Mouse (Mus musculus) hindbrain, embryonic 11.5 days (tissue): Measurements from ENCODE around the gene Kcne2. TPM values are rescaled to one million over a fixed set of nuclear protein-coding genes. Genes with fewer than 3 reads are reported as not detected.

Experiments used
- ATAC-seq: fragments of 200-750 bp; cut with Nextera tagmentation; 2 replicates; pipeline ENCODE4 v1.8.0; 2017; ENCODE audit warnings: mild to moderate bottlenecking, moderate TSS enrichment, moderate library complexity; ENCODE audit not compliant: low FRiP score
- DNase-seq: peaks from one replicate; pipeline ENCODE4 v3.0.0-alpha.2; 2015; ENCODE audit warnings: low spot score
- H3K27ac ChIP-seq: fragments of 300-500 bp; sonication (generic); 2 replicates; pipeline ENCODE4 v1.5.1; 2014; ENCODE audit warnings: mild to moderate bottlenecking, low read depth, low read length
- H3K27me3 ChIP-seq: fragments of 300-500 bp; sonication (generic); 2 replicates; pipeline ENCODE4 v1.6.1; 2014; ENCODE audit warnings: mild to moderate bottlenecking, low read length, moderate library complexity, mixed read lengths; ENCODE audit not compliant: control insufficient read depth, insufficient read depth
- H3K36me3 ChIP-seq: fragments of 300-500 bp; sonication (generic); 2 replicates; pipeline ENCODE4 v1.6.1; 2014; ENCODE audit warnings: mild to moderate bottlenecking, low read length, moderate library complexity, mixed read lengths; ENCODE audit not compliant: control insufficient read depth, insufficient read depth
- H3K4me1 ChIP-seq: fragments of 300-500 bp; sonication (generic); replicated peaks from 2 replicates; pipeline ENCODE4 v1.6.1; 2014; ENCODE audit warnings: low read length, mixed read lengths; ENCODE audit not compliant: control insufficient read depth, insufficient read depth
- H3K4me2 ChIP-seq: fragments of 300-500 bp; sonication (generic); replicated peaks from 2 replicates; pipeline ENCODE4 v1.6.1; 2014; ENCODE audit warnings: mild to moderate bottlenecking, low read depth, low read length
- H3K4me3 ChIP-seq: fragments of 300-500 bp; sonication (generic); 2 replicates; pipeline ENCODE4 v1.5.1; 2014; ENCODE audit warnings: low read depth, low read length
- H3K9ac ChIP-seq: fragments of 300-500 bp; sonication (generic); 2 replicates; pipeline ENCODE4 v1.6.1; 2014; ENCODE audit warnings: low read depth, low read length
- H3K9me3 ChIP-seq: fragments of 300-500 bp; sonication (generic); 2 replicates; pipeline ENCODE4 v1.6.1; 2016; ENCODE audit warnings: low read length; ENCODE audit not compliant: control insufficient read depth
- WGBS: fragments of 180-500 bp; shearing (Covaris S2); extraction: QIAGEN DNeasy Blood & Tissue Kit; methylation state at CpG from one replicate; pipeline ENCODE4 v1.1.7; 2014; 5-methylcytosine and 5-hydroxymethylcytosine counted together
- polyA plus RNA-seq: library from polyadenylated mRNA; unstranded; fragments of >200 nt; fragmentation: Nextera tagmentation; extraction: Ambion mirVana; gene quantifications from 2 replicates; pipeline ENCODE4 v1.2.1, GENCODE M21; 2014

Gene Kcne2
- polyA plus RNA-seq, 1 experiment from 2014 or later, result 14.7 TPM

DNA sequence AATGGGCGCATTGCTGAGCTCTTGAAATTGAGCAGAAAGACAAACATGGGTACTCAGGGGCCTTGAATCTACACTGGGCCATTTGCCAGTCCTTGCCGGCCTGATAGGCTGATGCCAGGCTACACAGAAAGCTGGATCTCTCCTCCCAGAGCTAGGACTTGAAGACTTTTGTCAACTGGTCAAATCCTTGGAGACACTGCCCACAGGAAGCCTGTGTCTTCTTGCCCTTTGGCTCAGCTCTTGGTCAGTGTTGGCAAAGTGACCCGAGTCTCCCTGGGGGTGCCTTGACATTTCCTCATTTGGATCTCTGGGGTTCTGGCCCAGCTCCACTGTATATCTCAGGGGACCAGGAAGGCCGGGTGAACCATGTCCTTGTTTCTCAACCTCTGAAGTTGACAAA, 16.7 kb upstream of the Kcne2 start:
- ATAC-seq (no peak), DNase-seq (no peak)
- H3K36me3 ChIP-seq, result no peaks in the 10 kb centered on the region
- no peaks in the 10 kb centered on the region for H3K9me3 ChIP-seq
- 89% methylated on average over 4 of the region's 4 CpGs for WGBS
- H3K4me3 ChIP-seq, result no peak overlapping the region
- no peak overlapping the region for H3K27ac ChIP-seq
- no peaks in the 10 kb centered on the region for H3K4me1 ChIP-seq
- no peak overlapping the region for H3K9ac ChIP-seq
- no peak overlapping the region for H3K4me2 ChIP-seq
- no peaks in the 10 kb centered on the region for H3K27me3 ChIP-seq

DNA sequence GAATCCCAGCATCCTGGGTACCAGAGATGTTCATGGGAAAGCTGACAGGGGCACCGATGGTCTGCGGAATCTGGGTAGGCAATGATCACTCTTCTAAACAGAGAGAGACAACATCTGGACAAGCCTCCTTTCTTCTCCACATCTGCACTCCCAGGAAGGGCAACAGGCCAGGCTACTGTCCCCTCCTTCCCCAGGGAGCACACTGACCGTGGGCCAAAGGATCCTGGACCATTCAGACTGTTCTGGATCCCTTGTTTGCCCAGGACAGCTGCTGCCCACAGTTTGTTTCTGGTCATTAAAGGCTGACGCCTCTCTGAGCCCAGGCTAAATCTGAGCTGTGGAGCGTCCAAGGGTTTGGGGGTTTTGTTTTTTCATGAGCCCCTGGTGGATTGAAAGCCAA, 9.5 kb upstream of the Kcne2 start:
- Histone ChIP-seq H3K4me1 (no peaks in the 10 kb centered on the region), H3K9me3 (no peaks in the 10 kb centered on the region), H3K4me2 (no peak overlapping the region), H3K9ac (no peak overlapping the region), H3K4me3 (no peak overlapping the region), H3K27ac (no peak overlapping the region), H3K36me3 (no peaks in the 10 kb centered on the region), H3K27me3 (no peaks in the 10 kb centered on the region)
- no peak for DNase-seq
- WGBS, result 74% methylated on average over 5 of the region's 5 CpGs
- ATAC-seq, result no peak

DNA sequence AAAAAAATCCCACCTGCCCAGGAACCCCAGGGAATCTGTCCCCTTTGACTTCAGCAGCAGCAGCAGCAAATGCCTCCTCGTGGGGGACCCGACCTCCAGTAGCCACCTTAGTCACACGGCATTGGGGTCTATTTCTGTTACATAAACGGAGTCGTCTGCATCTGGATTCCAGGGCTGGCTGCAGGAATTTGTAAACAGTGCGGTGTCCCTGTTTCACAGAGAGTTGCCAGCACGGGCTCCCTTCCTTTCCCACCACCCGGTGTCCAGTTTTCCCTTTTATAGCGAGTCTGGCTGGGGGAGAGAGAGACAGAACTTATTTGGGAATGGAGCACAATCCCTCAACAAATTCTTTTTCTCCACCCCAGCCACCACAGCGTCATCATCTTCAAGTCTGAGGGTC, 7.1 kb upstream of the Kcne2 start:
- H3K27ac ChIP-seq, result no peak overlapping the region
- H3K9me3 ChIP-seq, result no peaks in the 10 kb centered on the region
- no peaks in the 10 kb centered on the region for H3K36me3 ChIP-seq
- DNase-seq (no peak), ATAC-seq (no peak)
- 59% methylated on average over 10 of the region's 10 CpGs for WGBS
- H3K4me3 ChIP-seq, result no peak overlapping the region
- H3K4me1 ChIP-seq, result no peaks in the 10 kb centered on the region
- no peaks in the 10 kb centered on the region for H3K27me3 ChIP-seq
- no peak overlapping the region for H3K9ac ChIP-seq
- no peak overlapping the region for H3K4me2 ChIP-seq

DNA sequence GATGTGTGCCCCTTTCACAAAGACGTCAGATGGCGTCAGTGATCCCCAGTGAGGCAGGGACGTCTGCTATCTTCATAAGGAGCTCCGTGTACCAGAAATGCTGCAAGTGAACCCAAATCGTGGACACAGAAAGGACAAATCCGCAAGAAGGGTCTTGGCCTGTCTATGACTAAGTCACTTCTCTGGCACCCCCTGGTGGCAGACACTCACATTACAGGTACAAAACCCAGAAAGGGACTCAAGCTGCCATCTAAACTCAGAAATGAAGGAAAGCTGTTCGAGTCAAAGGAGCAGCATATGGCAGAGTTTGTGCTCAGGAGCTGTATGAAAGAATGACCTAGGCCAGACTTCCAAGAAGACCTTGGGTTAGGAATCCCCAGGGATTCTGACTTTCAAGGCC, 5.6 kb upstream of the Kcne2 start:
- H3K27ac ChIP-seq, result no peak overlapping the region
- WGBS, result 17% methylated on average over 7 of the region's 7 CpGs
- no peak overlapping the region for H3K9ac ChIP-seq
- ATAC-seq, result peak; percentile 19; the same call in 1 of the 2 replicates
- no peak overlapping the region for H3K4me2 ChIP-seq
- peak; percentile 95 for DNase-seq
- no peaks in the 10 kb centered on the region for H3K27me3 ChIP-seq
- no peaks in the 10 kb centered on the region for H3K4me1 ChIP-seq
- H3K9me3 ChIP-seq, result no peaks in the 10 kb centered on the region
- H3K4me3 ChIP-seq, result no peak overlapping the region
- H3K36me3 ChIP-seq, result no peaks in the 10 kb centered on the region

DNA sequence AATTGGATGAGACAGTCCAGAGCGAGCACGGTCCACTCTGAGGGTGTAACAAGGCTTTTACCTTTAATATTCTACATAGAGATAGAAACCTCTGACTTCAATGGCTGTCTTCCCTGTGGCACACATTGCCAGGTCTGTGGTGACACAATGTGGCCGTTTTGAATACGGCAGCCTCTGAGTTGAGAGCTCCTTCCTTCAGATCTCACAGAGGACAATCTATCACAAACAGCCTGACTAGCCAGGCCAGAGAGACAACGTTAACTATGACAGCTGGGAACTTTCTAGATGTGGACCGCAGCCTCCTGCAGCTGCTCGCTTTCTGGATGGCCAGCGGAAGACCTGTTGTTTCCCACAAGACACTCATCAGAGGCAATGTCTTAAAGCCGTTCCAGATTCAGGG, 3.4 kb upstream of the Kcne2 start:
- H3K4me2 ChIP-seq, result no peak overlapping the region
- no peaks in the 10 kb centered on the region for H3K9me3 ChIP-seq
- no peak overlapping the region for H3K4me3 ChIP-seq
- no peaks in the 10 kb centered on the region for H3K36me3 ChIP-seq
- H3K9ac ChIP-seq, result no peak overlapping the region
- H3K27me3 ChIP-seq, result no peaks in the 10 kb centered on the region
- 89% methylated on average over 9 of the region's 9 CpGs for WGBS
- no peaks in the 10 kb centered on the region for H3K4me1 ChIP-seq
- ATAC-seq (no peak), DNase-seq (peak; percentile 10)
- no peak overlapping the region for H3K27ac ChIP-seq

DNA sequence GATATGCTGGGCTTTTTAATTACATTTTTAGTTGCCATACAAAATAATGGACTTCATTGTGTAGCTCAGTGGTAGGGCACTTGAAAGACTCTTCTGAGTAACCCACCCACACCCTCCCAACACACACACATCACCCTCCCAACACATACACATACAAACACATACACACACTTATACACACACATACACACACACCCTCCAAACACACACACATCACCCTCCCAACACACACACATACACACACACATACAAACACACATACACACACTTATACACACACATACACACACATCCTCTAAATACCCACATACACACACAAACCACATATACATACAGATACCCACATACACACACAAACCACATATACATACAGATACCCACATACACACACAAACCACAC, 2.1 kb upstream of the Kcne2 start:
- ATAC-seq, result no peak
- H3K4me2 ChIP-seq, result no peak overlapping the region
- H3K4me1 ChIP-seq, result no peaks in the 10 kb centered on the region
- H3K27me3 ChIP-seq, result no peaks in the 10 kb centered on the region
- no peak overlapping the region for H3K4me3 ChIP-seq
- DNase-seq, result no peak
- H3K36me3 ChIP-seq, result no peaks in the 10 kb centered on the region
- H3K9me3 ChIP-seq, result no peaks in the 10 kb centered on the region
- no peak overlapping the region for H3K27ac ChIP-seq
- no peak overlapping the region for H3K9ac ChIP-seq

DNA sequence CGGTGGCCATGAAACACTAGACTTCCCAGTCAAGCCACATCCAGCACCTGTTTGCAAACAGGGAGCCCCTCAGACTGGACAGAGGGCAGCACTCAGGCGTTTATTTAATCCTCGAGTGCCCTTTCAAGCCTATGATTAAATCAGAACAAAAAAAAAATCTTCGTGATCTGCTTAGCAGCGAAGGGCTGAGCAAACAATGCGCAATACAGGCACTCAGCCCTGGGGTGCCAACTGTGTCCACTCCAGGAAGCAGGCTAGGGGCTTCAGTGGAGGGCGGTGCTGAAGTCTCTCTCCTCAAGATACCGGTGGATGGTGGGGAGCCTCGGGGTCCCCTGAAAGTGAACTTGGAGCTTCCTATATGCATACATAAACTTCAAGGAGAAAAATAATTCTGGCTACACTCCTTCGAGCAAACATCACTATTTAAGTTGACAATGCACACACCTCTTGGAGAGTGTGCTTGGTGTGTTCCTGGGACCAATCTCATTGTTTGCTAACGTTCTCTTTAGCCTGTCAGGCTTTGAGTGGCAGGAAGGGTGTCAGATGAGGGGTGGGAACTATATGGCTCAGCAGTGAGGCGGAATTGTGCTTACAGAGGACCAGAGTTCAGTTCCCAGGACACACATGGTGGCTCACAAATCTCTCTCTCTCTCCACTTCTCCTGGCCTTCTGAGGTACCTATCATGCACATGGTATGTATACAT, 2.2 kb downstream of the Kcne2 start:
- Histone ChIP-seq H3K9me3 (no peaks in the 10 kb centered on the region), H3K27ac (no peak overlapping the region), H3K4me3 (no peak overlapping the region), H3K27me3 (no peaks in the 10 kb centered on the region), H3K9ac (no peak overlapping the region), H3K36me3 (no peaks in the 10 kb centered on the region), H3K4me1 (no peaks in the 10 kb centered on the region), H3K4me2 (no peak overlapping the region)
- WGBS, result 64% methylated on average over 12 of the region's 12 CpGs
- ATAC-seq, result no peak
- DNase-seq, result no peak

DNA sequence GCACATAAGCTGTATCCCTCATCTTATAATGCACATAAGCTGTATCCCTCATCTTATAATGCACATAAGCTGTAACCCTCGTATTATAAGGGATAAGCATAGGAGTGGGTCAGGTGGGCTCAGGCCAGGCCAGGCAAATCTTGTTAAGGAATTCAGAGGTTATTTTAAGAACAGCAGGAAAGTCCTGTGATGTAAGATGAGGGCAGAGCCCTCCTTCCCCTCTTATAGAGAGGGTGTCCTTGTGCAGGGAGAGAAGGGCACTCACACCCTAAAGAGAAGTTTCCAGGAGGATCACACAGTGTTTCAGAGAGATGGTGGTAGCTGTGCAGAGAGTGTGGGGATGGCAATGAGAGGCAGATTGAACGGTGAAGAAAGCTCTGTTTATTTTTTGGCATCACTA, 3.1 kb downstream of the Kcne2 start:
- no peak for ATAC-seq
- WGBS, result 86% methylated on average over 2 of the region's 2 CpGs
- H3K9me3 ChIP-seq, result no peaks in the 10 kb centered on the region

DNA sequence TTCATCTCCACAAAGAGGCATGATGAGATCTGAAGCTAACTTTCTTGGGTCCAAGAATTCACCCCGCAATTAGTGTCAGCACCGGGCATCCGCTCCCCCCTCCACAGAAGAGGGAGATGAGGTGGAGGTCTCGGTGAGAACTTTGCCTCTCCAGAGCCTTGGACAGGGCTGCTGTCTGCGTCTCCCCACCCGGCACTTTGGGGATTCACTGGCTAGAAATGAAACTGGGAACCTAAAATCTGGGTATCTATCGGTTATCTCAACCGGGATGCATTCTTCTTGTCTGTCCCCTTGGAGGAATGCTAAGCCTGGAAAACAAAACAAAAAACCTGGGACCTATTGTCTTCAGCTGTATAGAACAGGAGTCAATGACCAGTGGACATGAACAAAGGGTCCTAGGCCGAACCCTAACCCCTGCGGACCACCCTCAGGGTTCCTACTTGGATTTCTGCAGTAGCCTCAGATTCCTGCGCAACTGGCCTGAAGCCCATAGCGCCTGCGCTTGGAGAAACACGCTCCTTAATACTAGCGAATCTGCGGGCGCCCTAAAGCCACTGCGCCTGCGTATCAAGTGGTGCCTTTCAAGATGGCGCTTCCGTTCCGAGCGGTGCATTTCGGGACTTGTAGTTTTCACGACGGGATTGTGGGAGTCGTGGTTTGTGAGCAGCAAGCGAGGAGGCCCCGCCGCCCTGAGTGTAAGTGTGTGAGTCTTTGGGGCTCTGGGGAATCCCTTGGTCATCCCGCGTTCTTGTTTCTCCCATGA, 8.6 kb downstream of the Kcne2 start, which contains the start of gene Smim11:
Smim11 (plus strand) TSS at position 638 of the 763 bp plus-strand sequence.
- Histone ChIP-seq H3K4me1 (no peaks in the 10 kb centered on the region), H3K9ac (peak within 1 kb of the TSS; percentile 83), H3K4me3 (peak within 1 kb of the TSS; percentile 60), H3K27ac (peak within 1 kb of the TSS; percentile 56; the same call in 1 of the 2 replicates), H3K27me3 (no peaks in the 10 kb centered on the region), H3K4me2 (peak within 1 kb of the TSS; percentile 72), H3K36me3 (no peaks in the 10 kb centered on the region), H3K9me3 (no peaks in the 10 kb centered on the region)
- ATAC-seq, result peak; percentile 94
- WGBS, result 10% methylated on average over 32 of the region's 32 CpGs
- DNase-seq, result peak; percentile 99

More for the DNA sequence above, 3.1 kb downstream of the Kcne2 start:
- Histone ChIP-seq H3K4me1 (no peaks in the 10 kb centered on the region), H3K4me2 (no peak overlapping the region), H3K4me3 (no peak overlapping the region), H3K36me3 (no peaks in the 10 kb centered on the region), H3K9ac (no peak overlapping the region), H3K27me3 (no peaks in the 10 kb centered on the region), H3K27ac (no peak overlapping the region)
- DNase-seq, result no peak
